Mouse (Mus musculus) erythroblast, embryonic 14.5 days (primary cell): ENCODE data around the gene Zar1.

Experiments used
- GATA1 ChIP-seq: IDR thresholded peaks from 2 replicates; pipeline ENCODE4 v1.6.1; 2012; ENCODE audit warnings: low read length, inconsistent platforms, mixed read lengths
- TAL1 ChIP-seq: IDR thresholded peaks from 3 replicates; pipeline ENCODE4 v1.6.1; 2012; ENCODE audit warnings: low read length, inconsistent platforms, mixed read lengths

GRCm38 (mm10) chr5:72603138-72603537, 22.1 kb upstream of the Zar1 start:
- TF ChIP-seq GATA1 (no peak), TAL1 (no peak)
